Mouse (Mus musculus) kidney, adult 18-20 months (tissue): ENCODE data around the gene Scgb1b15.
"Not testable (repeated sequence)": the region's sequence is repeated elsewhere in the genome, so short reads cannot be mapped to it uniquely, and the experiment has no call there.

Experiments
- DNase-seq: peaks from one replicate; pipeline ENCODE4 v3.0.0; 2021

Scgb1b15 gene

GRCm38 (mm10) chr7:32836254-32836653, at the start of gene Scgb1b15:
Gene Scgb1b15, plus strand, starts transcription at chr7:32836554.
- not testable (repeated sequence) for DNase-seq

- DNase-seq, result not testable (repeated sequence)
These were observed 6.8 kb upstream of the Scgb1b15 start, which contains the start of gene Scgb2b15 for GRCm38 (mm10) chr7:32829562-32829961. Gene Scgb2b15, minus strand, starts transcription at chr7:32829662.
